Mouse (Mus musculus) stomach, adult 2 months (tissue): Measurements from ENCODE around the gene Gm5346. TPM values are rescaled to one million over a fixed set of nuclear protein-coding genes. Genes with fewer than 3 reads are reported as not detected.

Experiments used
- polyA plus RNA-seq: library from polyadenylated mRNA; depleted of rRNA; stranded (reverse); fragments of >200 nt; gene quantifications from 2 replicates; pipeline ENCODE4 v1.2.3, GENCODE M21; 2012; rRNA removed

The Gm5346 gene
- polyA plus RNA-seq, result not detected in 2 replicates

GRCm38 (mm10) chr8:43627176-43627575 lies at the start of gene Gm5346:
Gm5346 (minus strand) TSS chr8:43627276.

GRCm38 (mm10) chr8:43576607-43577006 lies 50.5 kb downstream of the Gm5346 start, which contains the start of gene Adam26a:
Adam26a (minus strand) TSS chr8:43576707.

Other genes starting within 250 kb of the Gm5346 start
- not detected in 2 replicates for gene Adam26b, start 99.2 kb downstream of the Gm5346 start, polyA plus RNA-seq
- gene Adam26a, start 50.6 kb downstream of the Gm5346 start, polyA plus RNA-seq, result not detected in 2 replicates
- gene Adam34, start 82.8 kb upstream of the Gm5346 start, polyA plus RNA-seq, result not detected in 2 replicates